In the genomic region with DNA sequence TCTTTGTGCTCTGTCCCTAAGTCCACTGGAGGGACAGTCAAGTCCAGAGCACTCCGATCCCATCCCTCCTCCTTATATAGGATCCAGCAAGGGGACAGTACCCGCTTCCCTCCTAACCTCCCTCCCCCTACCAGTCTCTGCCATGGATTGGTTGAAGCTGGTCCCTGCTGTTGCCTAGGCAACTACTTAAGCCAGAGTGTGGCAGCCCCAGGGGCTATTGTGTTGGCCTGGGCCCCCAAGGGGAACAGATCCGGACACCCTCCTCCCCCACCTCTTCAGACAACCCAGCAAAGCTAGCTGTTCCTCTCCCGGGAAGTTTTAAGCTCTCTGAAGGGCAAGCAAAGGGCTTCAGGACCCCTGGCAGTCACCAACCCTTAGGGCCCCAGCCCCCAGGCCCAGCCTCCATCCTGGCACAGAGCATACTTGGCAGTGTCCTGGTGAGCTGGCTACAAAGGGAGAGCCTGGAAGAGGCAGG, we compare ENCODE assay signal across 10 mouse cellular contexts. TPM values are rescaled to one million over a fixed set of nuclear protein-coding genes. Genes with fewer than 3 reads are reported as not detected.
DNase-seq lines count a peak whose midpoint lies in the region; ATAC-seq and TF ChIP-seq lines count a peak whose summit lies in the region.
"Had no signal": no experiment of that assay in that cellular context is flagged by ENCODE, and none has a peak within 500 bp of the region (broad histone marks: within the 10 kb centered on the region; RNA-seq: fewer than 3 reads in every experiment).

A gene (minus strand): TSS at position 98 of the 475 bp plus-strand sequence.

- TF ChIP-seq CTCF in cerebellum, adult 2 months (IDR thresholded peaks at IDR 0.05; ENCODE audit: borderline replicate concordance, insufficient read depth, low read depth, low read length): no peak

- 0 out of 2 replicates have a peak within 1 kb of the TSS, but pooled peaks have one; percentile 31 for H3K9ac ChIP-seq in kidney, embryonic 14.5 days (ENCODE audit: low read depth, low read length)

- no peaks in the 10 kb centered on the region for H3K36me3 ChIP-seq in kidney, embryonic 14.5 days (ENCODE audit: control insufficient read depth, insufficient read depth, low read length)
- H3K36me3 ChIP-seq in limb, embryonic 10.5 days: no peaks in the 10 kb centered on the region

- peak within 1 kb of the TSS; percentile 35 for H3K4me3 ChIP-seq in kidney, embryonic 14.5 days (ENCODE audit: low read length)
- H3K4me3 ChIP-seq in cerebellum, adult 2 months (replicated peaks; ENCODE audit: insufficient read depth, low read depth, low read length): peak within 1 kb of the TSS; percentile 23
- H3K4me3 ChIP-seq in limb, embryonic 10.5 days: peak within 1 kb of the TSS; percentile 46

- intact Hi-C loops in gastrocnemius, postnatal 14 days (cut with DNase I; ENCODE audit: low total_unique reads): no loop called here

- 7% methylated on average over 4 of the region's 4 CpGs for WGBS in kidney, embryonic 14.5 days
- 24% methylated on average over 4 of the region's 4 CpGs for WGBS in cerebellum, adult 2 months
- WGBS in limb, embryonic 10.5 days: 4% methylated on average over 4 of the region's 4 CpGs

- peak; percentile 22 for ATAC-seq in kidney, embryonic 14.5 days (ENCODE audit: low FRiP score, low TSS enrichment)
- ATAC-seq in monocyte, adult 5-6 weeks (replicated peaks; ENCODE audit: insufficient number of reproducible peaks, low FRiP score, low TSS enrichment, poor library complexity, severe bottlenecking): no peak

- H3K4me1 ChIP-seq in kidney, embryonic 14.5 days (ENCODE audit: control insufficient read depth, insufficient read depth, low read length): peaks cover 30% of the 10 kb centered on the region
- H3K4me1 ChIP-seq in cerebellum, adult 2 months (ENCODE audit: control insufficient read depth, insufficient read depth, low read length): peaks cover 46% of the 10 kb centered on the region
- H3K4me1 ChIP-seq in limb, embryonic 10.5 days: peaks cover 36% of the 10 kb centered on the region

- peak within 1 kb of the TSS; percentile 57 for H3K4me2 ChIP-seq in kidney, embryonic 14.5 days (replicated peaks; ENCODE audit: low read depth, low read length)

- TF ChIP-seq POLR2A in cerebellum, adult 2 months (IDR thresholded peaks at IDR 0.05; ENCODE audit: borderline replicate concordance, insufficient read depth, low read length): no peak

- H3K27me3 ChIP-seq in kidney, embryonic 14.5 days (ENCODE audit: control insufficient read depth, insufficient read depth, low read length): peaks cover 31% of the 10 kb centered on the region
- no peaks in the 10 kb centered on the region for H3K27me3 ChIP-seq in cerebellum, adult 2 months (ENCODE audit: control insufficient read depth, insufficient read depth, low read length)
- H3K27me3 ChIP-seq in limb, embryonic 10.5 days (ENCODE audit: low read depth, poor library complexity, severe bottlenecking): peaks cover 65% of the 10 kb centered on the region

- H3K27ac ChIP-seq in kidney, embryonic 14.5 days (ENCODE audit: low read depth, low read length): peak within 1 kb of the TSS; percentile 63; the same call in 1 of the 2 replicates
- peak within 1 kb of the TSS; percentile 77 for H3K27ac ChIP-seq in cerebellum, adult 2 months (ENCODE audit: insufficient read depth, low read length)
- peak within 1 kb of the TSS; percentile 39; the same call in 1 of the 2 replicates for H3K27ac ChIP-seq in limb, embryonic 10.5 days

- no peak for DNase-seq in kidney, adult 8-10 months
- peak in 1 of 2 experiments; percentile 67 for DNase-seq in cerebellum, adult 2 months
- DNase-seq in frontal cortex, postnatal 14 days (ENCODE audit: low spot score in 2 of 2): peak; percentile 45 to 70
- no peak for DNase-seq in limb, embryonic 10.5 days (ENCODE audit: low spot score)
- DNase-seq in retina, embryonic 14.5 days (ENCODE audit: low spot score): peak; percentile 88
- DNase-seq in gastrocnemius, postnatal 14 days: no peak

- H3K9me3 ChIP-seq in kidney, embryonic 14.5 days (ENCODE audit: control insufficient read depth, low read length): no peaks in the 10 kb centered on the region
- H3K9me3 ChIP-seq in limb, embryonic 10.5 days (replicated peaks): no peaks in the 10 kb centered on the region

RNA-seq across cellular contexts. Expression of the gene that starts here (rescaled TPM):
- 0.77 and 1.6 TPM in 2 replicates for polyA plus RNA-seq in kidney, embryonic 14.5 days (2014; fragmentation: Nextera tagmentation; extraction: Ambion mirVana)
- 78.3 and 81.3 TPM in 2 replicates for polyA plus RNA-seq in cerebellum, adult 2 months (2012; rRNA removed)
- polyA plus RNA-seq in limb, embryonic 10.5 days (2016; fragmentation: Nextera tagmentation; extraction: Ambion mirVana): 0.14 TPM in 1 of 2 replicates, not detected in the other
- not detected in 3 replicates for total RNA-seq in monocyte, adult 5-6 weeks (2017)
- 1 to 10 TPM in 1 of 2 experiments, under 1 TPM in 1; 0.38 to 1.1 TPM for total RNA-seq in gastrocnemius, postnatal 14 days (2021)
- total RNA-seq: liver, adult 2 months; MEL had no signal
- polyA plus RNA-seq: liver, adult 2 months had no signal

Comparison
In these comparisons a context has a peak if more than half of its experiments do, and no peak if none do; other contexts are left out.
1. RNA of the gene that starts here (polyA plus RNA-seq): 78.3 to 81.3 TPM in cerebellum, adult 2 months; 0.77 to 1.6 TPM in kidney, embryonic 14.5 days and 0.14 TPM in limb, embryonic 10.5 days; every median in the first group is over 10 times any median in the second.
2. DNase-seq: peak in frontal cortex, postnatal 14 days (2 of 2) and retina, embryonic 14.5 days (single experiment); none in kidney, adult 8-10 months (0 of 2), limb, embryonic 10.5 days (single experiment) and gastrocnemius, postnatal 14 days (single experiment).
3. Peak in every context shown above with its lines, with median percentiles within 50 percentile points of each other: H3K27ac ChIP-seq and H3K4me3 ChIP-seq.